Mouse (Mus musculus): ENCODE results near the gene Wdr95. TPM values are rescaled to one million over a fixed set of nuclear protein-coding genes. Genes with fewer than 3 reads are reported as not detected.
"Not testable (repeated sequence)": the region's sequence is repeated elsewhere in the genome, so short reads cannot be mapped to it uniquely, and the experiment has no call there.

The Wdr95 gene
- polyA plus RNA-seq, 1 experiment from 2014 or later = not detected

DNA sequence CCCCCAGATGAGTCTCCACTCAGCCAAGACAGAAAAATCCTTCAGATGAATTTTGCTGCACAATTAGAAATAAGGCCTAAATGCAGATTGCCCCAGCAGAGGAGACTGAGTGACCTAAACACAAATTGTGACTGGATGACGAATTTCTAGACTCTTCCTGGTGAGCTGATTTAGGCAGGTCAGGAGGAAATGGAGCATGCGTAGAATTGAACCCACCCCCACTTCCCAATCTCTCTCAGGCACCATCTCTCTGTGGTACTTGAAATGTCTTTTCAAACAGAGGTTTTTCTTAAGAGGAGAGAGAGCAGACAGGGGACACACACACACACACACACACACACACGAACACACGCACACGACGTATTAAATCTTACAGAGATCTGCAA, 4.6 kb upstream of the Wdr95 start:
- Histone ChIP-seq H3K4me3 (replicated peaks) (no peak overlapping the region), H3K36me3 (replicated peaks) (no peaks in the 10 kb centered on the region), H3K4me1 (replicated peaks) (no peaks in the 10 kb centered on the region), H3K9ac (no peak overlapping the region), H3K9me3 (replicated peaks) (no peaks in the 10 kb centered on the region), H3K4me2 (no peak overlapping the region), H3K27ac (replicated peaks) (no peak overlapping the region), H3K27me3 (no peaks in the 10 kb centered on the region)
- no peak for ATAC-seq (ENCODE audit: insufficient read depth)
- WGBS (ENCODE audit: insufficient replicate concordance) = 62% methylated on average over 6 of the region's 6 CpGs

DNA sequence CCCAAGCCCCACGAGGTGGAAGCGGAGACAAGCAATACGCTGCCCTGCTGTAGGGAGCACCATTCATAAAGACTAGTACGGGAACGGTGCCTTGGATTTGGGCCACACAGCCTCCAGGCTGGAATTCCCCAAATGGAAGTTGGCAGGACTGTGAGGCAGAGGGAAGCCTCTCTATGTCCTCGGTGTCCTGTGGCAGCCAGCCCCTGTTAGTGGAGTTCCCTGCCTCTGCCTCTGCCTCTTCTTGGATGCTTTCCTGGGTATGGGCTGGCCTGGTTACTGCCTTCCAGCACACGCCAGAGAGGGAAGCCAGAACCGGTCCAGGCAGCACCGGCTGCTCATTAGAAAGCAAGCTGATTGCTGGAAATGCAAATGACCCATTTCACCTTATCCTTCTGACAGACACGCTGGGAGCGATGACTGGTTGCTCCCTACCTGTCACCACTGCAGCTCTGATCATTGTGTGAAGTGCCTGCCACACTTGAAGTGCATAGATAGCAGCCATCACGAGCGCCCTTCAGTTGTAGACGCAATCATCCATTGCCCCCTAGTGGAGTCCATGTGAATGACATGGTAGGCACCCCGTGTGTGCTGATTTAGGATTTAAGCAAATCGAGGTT, 4.1 kb upstream of the Wdr95 start:
- no peak overlapping the region for H3K27ac ChIP-seq (replicated peaks)
- no peak overlapping the region for H3K4me2 ChIP-seq
- H3K4me3 ChIP-seq (replicated peaks) = no peak overlapping the region
- H3K9ac ChIP-seq = no peak overlapping the region
- H3K9me3 ChIP-seq (replicated peaks) = no peaks in the 10 kb centered on the region
- WGBS (ENCODE audit: insufficient replicate concordance) = 28% methylated on average over 16 of the region's 16 CpGs
- no peaks in the 10 kb centered on the region for H3K4me1 ChIP-seq (replicated peaks)
- no peaks in the 10 kb centered on the region for H3K27me3 ChIP-seq
- no peaks in the 10 kb centered on the region for H3K36me3 ChIP-seq (replicated peaks)
- peak; percentile 37; the same call in 1 of the 2 replicates for ATAC-seq (ENCODE audit: insufficient read depth)

DNA sequence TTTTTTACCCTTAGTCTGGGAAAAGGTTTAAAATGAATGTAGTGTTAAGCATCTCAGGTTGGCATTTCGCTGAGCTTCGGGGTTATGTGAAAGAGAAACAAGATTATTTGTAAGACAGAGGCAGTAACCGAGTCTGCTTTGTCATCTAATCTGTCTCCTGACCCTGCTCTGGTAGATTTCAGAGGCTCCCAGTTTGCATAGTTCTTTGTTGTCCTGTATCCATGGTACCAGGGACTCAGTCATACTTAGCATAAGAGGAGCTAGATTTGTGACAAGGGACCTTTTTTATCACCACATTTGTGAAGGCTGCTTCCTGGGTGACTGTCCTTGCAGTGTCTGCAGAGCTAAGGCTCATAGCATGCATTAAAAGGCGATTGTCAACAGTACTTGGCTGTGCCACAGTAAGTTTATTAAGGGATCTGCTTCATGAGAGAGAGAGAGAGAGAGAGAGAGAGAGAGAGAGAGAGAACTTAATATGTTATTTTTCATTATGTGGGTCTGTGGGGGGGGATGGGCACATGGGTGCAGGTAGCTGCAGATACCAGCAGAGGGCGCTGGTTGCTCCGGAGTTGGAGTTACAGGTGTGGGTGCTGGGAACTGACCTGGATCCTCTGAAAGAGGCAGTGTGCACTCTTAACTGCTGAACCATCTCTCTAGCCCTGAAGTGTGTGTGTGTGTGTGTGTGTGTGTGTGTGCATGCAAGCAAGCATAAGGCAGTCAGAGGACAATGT, 3.3 kb upstream of the Wdr95 start:
- WGBS (ENCODE audit: insufficient replicate concordance) = 41% methylated on average over 6 of the region's 6 CpGs
- no peak overlapping the region for H3K4me3 ChIP-seq (replicated peaks)
- no peak overlapping the region for H3K27ac ChIP-seq (replicated peaks)
- no peak overlapping the region for H3K9ac ChIP-seq
- H3K4me1 ChIP-seq (replicated peaks) = no peaks in the 10 kb centered on the region
- no peaks in the 10 kb centered on the region for H3K9me3 ChIP-seq (replicated peaks)
- ATAC-seq (ENCODE audit: insufficient read depth) = no peak
- H3K27me3 ChIP-seq = no peaks in the 10 kb centered on the region
- H3K4me2 ChIP-seq = no peak overlapping the region
- H3K36me3 ChIP-seq (replicated peaks) = no peaks in the 10 kb centered on the region

DNA sequence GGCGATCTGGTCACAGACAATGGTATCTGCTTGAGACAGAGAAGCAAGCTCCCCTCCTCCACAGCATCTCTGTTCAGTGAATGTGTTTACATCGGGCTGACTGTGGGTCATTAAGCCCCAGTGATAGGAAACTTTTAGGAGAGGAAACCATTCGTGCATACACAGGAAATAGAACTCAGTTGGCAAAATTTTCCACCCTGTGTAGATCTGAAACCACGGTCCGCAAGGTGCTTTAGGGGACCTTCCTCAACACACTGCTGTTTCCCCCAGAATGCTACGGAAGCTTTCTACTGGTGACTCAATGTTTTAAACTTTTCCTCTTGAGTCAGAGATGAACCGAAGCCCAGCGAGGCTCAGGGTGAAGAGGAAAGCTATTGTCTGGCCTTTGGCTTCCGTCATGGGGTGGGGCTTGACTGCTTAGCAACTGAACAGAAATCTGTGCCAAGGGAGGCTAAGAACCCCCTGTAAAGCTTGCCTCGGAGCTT, 2.0 kb upstream of the Wdr95 start:
- Histone ChIP-seq H3K4me1 (replicated peaks) (no peaks in the 10 kb centered on the region), H3K9me3 (replicated peaks) (no peaks in the 10 kb centered on the region), H3K27ac (replicated peaks) (no peak overlapping the region), H3K4me2 (no peak overlapping the region), H3K27me3 (no peaks in the 10 kb centered on the region), H3K9ac (no peak overlapping the region), H3K4me3 (replicated peaks) (no peak overlapping the region), H3K36me3 (replicated peaks) (no peaks in the 10 kb centered on the region)
- ATAC-seq (ENCODE audit: insufficient read depth) = no peak
- WGBS (ENCODE audit: insufficient replicate concordance) = 12% methylated on average over 10 of the region's 10 CpGs

DNA sequence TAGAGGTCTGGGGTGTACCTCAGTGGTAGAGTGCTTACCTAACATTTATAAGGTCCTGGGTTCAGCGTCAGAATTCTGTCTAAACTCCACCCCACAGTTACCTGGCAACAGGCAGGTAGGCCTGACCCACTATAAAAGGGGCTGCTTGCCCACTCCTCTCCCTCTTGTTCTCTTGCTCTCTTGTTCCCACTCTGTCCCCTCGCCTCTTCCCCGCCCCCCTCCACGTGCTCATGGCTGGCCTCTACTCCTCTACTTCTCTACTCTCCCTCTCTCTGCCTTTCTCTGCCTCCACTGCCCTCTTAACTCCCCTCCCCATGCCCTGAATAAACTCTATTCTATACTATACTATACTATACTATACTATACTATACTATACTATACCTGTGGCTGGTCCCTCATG, 1.2 kb upstream of the Wdr95 start:
- H3K27ac ChIP-seq (replicated peaks); H3K9ac ChIP-seq; H3K4me2 ChIP-seq; H3K4me1 ChIP-seq (replicated peaks); H3K27me3 ChIP-seq; ATAC-seq (ENCODE audit: insufficient read depth); H3K9me3 ChIP-seq (replicated peaks); H3K36me3 ChIP-seq (replicated peaks); H3K4me3 ChIP-seq (replicated peaks): not testable (repeated sequence)
- 62% methylated on average over 4 of the region's 4 CpGs for WGBS (ENCODE audit: insufficient replicate concordance)

DNA sequence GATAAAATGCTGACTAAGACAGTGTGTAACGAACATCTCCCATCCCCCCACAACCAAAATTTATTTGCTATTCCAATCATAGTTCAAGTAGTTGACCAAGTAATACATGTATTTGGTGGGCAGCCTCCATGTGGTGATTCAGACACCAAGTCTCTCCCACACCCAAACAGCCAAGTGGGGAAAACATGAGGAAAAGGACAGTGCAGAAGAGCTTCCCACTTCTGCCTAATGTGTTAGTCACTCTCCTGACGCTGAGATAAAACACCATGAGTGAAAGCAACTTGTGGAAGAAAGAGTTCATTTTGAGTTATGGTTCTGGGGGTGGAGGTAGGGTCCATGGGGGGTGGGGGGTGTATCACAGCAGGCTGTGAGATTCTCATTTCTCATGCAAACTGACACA, 5.4 kb downstream of the Wdr95 start:
- no peaks in the 10 kb centered on the region for H3K9me3 ChIP-seq (replicated peaks)
- H3K4me3 ChIP-seq (replicated peaks) = no peak overlapping the region
- H3K4me2 ChIP-seq = no peak overlapping the region
- ATAC-seq (ENCODE audit: insufficient read depth) = no peak
- 0 out of 2 replicates have a peak, but pooled peaks cover 6% of the 10 kb centered on the region for H3K27me3 ChIP-seq
- no peak overlapping the region for H3K27ac ChIP-seq (replicated peaks)
- H3K9ac ChIP-seq = no peak overlapping the region
- H3K36me3 ChIP-seq (replicated peaks) = no peaks in the 10 kb centered on the region
- no peaks in the 10 kb centered on the region for H3K4me1 ChIP-seq (replicated peaks)
- WGBS (ENCODE audit: insufficient replicate concordance) = 66% methylated on average over 2 of the region's 2 CpGs

DNA sequence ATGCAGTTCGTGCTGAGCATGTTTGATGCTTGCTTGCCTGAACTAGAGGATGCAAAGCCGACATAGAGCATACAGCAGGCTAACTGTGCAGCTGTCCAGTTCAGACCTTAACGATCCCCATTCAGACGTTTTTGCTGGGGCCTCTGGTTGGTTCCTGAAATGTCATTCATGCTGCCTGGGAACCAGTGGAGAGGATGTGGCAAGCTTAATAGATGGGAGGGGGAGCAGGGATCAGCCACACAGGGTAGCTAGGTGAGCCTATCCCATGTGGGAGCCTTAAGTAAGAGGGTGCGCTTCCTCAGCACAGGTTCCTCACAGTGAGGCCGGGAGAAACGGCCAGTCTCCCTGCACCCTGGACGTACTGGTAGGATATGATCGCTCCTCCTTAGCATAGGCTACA, 7.5 kb downstream of the Wdr95 start:
- Histone ChIP-seq H3K36me3 (replicated peaks) (no peaks in the 10 kb centered on the region), H3K9me3 (replicated peaks) (no peaks in the 10 kb centered on the region), H3K4me2 (no peak overlapping the region), H3K27me3 (0 out of 2 replicates have a peak, but pooled peaks cover 6% of the 10 kb centered on the region), H3K27ac (replicated peaks) (no peak overlapping the region), H3K9ac (no peak overlapping the region), H3K4me1 (replicated peaks) (no peaks in the 10 kb centered on the region), H3K4me3 (replicated peaks) (no peak overlapping the region)
- no peak for ATAC-seq (ENCODE audit: insufficient read depth)
- 46% methylated on average over 9 of the region's 9 CpGs for WGBS (ENCODE audit: insufficient replicate concordance)

DNA sequence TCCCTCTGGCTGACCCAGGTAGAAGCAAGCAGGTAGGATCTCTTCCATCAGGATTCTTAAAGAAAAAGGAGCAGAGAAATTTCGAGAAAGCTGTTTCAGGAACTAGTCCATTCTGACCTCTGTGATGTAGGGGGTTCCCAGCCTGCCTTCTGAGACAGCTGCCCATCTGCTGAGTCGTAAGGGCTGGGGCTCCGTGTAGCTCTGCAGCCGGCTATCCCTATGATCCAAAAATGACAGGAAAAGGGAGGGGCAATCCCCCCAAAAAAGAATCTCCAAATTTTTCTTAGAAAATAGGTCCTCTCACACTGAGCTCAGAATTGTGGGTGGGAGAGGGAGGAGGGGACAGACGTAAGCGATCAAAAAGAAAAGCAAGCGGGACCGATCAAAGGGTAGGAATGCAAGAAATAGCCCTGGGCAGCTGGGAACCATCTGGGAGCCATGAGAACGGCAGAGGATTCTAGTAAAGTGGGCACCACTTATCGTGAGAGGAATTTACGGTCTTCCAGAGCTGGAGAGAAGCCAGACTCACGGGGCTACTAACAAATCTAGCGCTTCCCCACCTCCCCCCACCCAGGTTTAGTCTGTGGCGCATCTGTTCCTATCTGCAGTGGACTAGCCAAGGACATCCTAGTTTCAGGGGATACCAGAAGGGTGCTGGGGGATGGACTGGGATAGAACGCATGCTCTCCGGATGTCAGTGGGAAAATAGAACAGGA, 9.5 kb downstream of the Wdr95 start:
- Histone ChIP-seq H3K27me3 (0 out of 2 replicates have a peak, but pooled peaks cover 6% of the 10 kb centered on the region), H3K4me1 (replicated peaks) (no peaks in the 10 kb centered on the region), H3K9ac (no peak overlapping the region), H3K4me3 (replicated peaks) (no peak overlapping the region), H3K9me3 (replicated peaks) (no peaks in the 10 kb centered on the region), H3K27ac (replicated peaks) (no peak overlapping the region), H3K36me3 (replicated peaks) (no peaks in the 10 kb centered on the region), H3K4me2 (no peak overlapping the region)
- 48% methylated on average over 16 of the region's 16 CpGs for WGBS (ENCODE audit: insufficient replicate concordance)
- no peak for ATAC-seq (ENCODE audit: insufficient read depth)

DNA sequence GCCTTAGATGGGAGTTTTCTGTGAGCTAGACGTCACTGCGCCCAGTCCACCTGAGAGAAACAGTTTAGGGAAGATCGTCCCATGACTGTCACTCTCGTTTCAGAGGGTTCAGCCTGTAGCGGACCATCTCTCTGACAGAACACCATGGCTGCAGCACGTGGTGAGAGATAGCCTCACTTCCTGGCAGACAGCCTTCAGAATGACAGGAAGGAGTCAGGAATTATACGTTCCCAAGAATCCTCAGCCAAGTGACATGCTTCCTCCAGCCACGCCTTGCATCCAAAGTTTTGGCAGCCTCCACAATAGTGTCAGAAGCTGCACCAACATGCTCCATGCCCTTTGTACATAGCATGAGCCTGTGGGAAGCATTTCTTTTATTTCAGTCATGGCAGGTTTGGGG, 10.1 kb downstream of the Wdr95 start:
- Histone ChIP-seq H3K36me3 (replicated peaks) (no peaks in the 10 kb centered on the region), H3K27me3 (0 out of 2 replicates have a peak, but pooled peaks cover 6% of the 10 kb centered on the region), H3K9ac (no peak overlapping the region), H3K4me3 (replicated peaks) (no peak overlapping the region), H3K4me2 (no peak overlapping the region), H3K9me3 (replicated peaks) (no peaks in the 10 kb centered on the region), H3K27ac (replicated peaks) (no peak overlapping the region), H3K4me1 (replicated peaks) (no peaks in the 10 kb centered on the region)
- ATAC-seq (ENCODE audit: insufficient read depth) = no peak
- WGBS (ENCODE audit: insufficient replicate concordance) = 40% methylated on average over 8 of the region's 8 CpGs

DNA sequence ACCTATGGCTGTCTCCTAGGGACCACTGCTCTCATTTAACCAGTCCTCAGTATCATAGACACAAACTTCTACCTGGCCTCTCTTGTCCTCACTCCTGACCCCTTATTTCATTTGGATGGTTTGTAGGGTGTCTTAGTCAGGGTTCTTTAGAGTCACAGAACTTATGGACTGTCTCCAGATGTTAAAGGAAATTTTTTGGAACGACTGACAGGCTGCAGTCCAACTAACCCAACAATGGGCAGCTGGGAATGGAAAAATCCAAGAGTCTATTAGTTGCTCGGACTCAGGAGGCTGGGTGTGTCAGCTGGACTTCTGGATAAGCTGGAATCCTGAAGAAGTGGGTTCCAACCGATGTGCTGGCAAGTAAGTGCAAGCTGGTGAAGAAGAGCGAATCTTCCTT, 10.6 kb downstream of the Wdr95 start:
- ATAC-seq (ENCODE audit: insufficient read depth) = no peak
- no peaks in the 10 kb centered on the region for H3K4me1 ChIP-seq (replicated peaks)
- H3K4me3 ChIP-seq (replicated peaks) = no peak overlapping the region
- H3K36me3 ChIP-seq (replicated peaks) = no peaks in the 10 kb centered on the region
- H3K4me2 ChIP-seq = no peak overlapping the region
- H3K27ac ChIP-seq (replicated peaks) = no peak overlapping the region
- no peak overlapping the region for H3K9ac ChIP-seq
- 44% methylated on average over 4 of the region's 4 CpGs for WGBS (ENCODE audit: insufficient replicate concordance)
- H3K9me3 ChIP-seq (replicated peaks) = no peaks in the 10 kb centered on the region
- 0 out of 2 replicates have a peak, but pooled peaks cover 6% of the 10 kb centered on the region for H3K27me3 ChIP-seq

DNA sequence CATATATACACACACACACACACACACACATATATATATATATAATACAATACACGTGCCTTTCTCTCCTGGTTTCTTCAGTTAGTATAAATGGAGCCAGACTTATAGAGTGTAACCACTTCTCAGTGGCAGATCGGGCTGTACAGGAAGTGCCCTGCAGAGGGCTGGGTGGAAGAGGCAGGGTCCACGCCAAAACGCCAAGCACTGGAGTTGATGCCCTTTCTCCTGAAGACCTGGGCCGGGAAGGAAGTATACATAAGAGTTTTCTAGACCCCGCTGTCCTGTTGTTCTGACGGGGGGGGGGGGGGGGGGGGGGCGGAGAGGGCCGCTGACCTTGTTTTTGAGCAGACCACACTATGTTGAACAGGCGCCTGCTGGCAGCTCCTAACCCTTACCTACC, 22.7 kb downstream of the Wdr95 start:
- no peak overlapping the region for H3K27ac ChIP-seq (replicated peaks)
- no peak overlapping the region for H3K9ac ChIP-seq
- no peak overlapping the region for H3K4me2 ChIP-seq
- H3K27me3 ChIP-seq = no peaks in the 10 kb centered on the region
- 27% methylated on average over 8 of the region's 10 CpGs for WGBS (ENCODE audit: insufficient replicate concordance)
- H3K9me3 ChIP-seq (replicated peaks) = no peaks in the 10 kb centered on the region
- H3K36me3 ChIP-seq (replicated peaks) = no peaks in the 10 kb centered on the region
- H3K4me3 ChIP-seq (replicated peaks) = no peak overlapping the region
- H3K4me1 ChIP-seq (replicated peaks) = no peaks in the 10 kb centered on the region
- no peak for ATAC-seq (ENCODE audit: insufficient read depth)

All from liver, embryonic 15.5 days (tissue).